Mouse (Mus musculus) midbrain, embryonic 10.5 days (tissue): ENCODE data around the gene Fam120a. TPM values are rescaled to one million over a fixed set of nuclear protein-coding genes. Genes with fewer than 3 reads are reported as not detected.
A peak's percentile ranks its signal among the peaks of the same experiment; 100 is the strongest.

ENCODE experiments used
- DNase-seq: peaks from one replicate; pipeline ENCODE4 v3.0.0-alpha.2; 2017; ENCODE audit warnings: low spot score
- H3K27ac ChIP-seq: fragments of 300-500 bp; sonication (generic); replicated peaks from 2 replicates; pipeline ENCODE4 v1.5.1; 2016; ENCODE audit warnings: mild to moderate bottlenecking
- H3K27me3 ChIP-seq: fragments of 300-500 bp; sonication (generic); 2 replicates; pipeline ENCODE4 v1.6.1; 2016; ENCODE audit warnings: low read depth, mild to moderate bottlenecking; ENCODE audit not compliant: poor library complexity, severe bottlenecking
- H3K36me3 ChIP-seq: fragments of 300-500 bp; sonication (generic); 2 replicates; pipeline ENCODE4 v1.6.1; 2016; ENCODE audit warnings: mild to moderate bottlenecking, moderate library complexity
- H3K4me1 ChIP-seq: fragments of 300-500 bp; sonication (generic); 2 replicates; pipeline ENCODE4 v1.6.1; 2016
- H3K4me3 ChIP-seq: fragments of 300-500 bp; sonication (generic); 2 replicates; pipeline ENCODE4 v1.5.1; 2016; ENCODE audit warnings: mild to moderate bottlenecking, moderate library complexity
- H3K9me3 ChIP-seq: fragments of 300-500 bp; sonication (generic); replicated peaks from 2 replicates; pipeline ENCODE4 v1.6.1; 2016; ENCODE audit warnings: mild to moderate bottlenecking
- WGBS: fragments of 180-500 bp; shearing (Covaris S2); methylation state at CpG from one replicate; pipeline ENCODE4 v1.1.7; 2016; 5-methylcytosine and 5-hydroxymethylcytosine counted together
- polyA plus RNA-seq: library from polyadenylated mRNA; unstranded; fragments of >200 nt; fragmentation: Nextera tagmentation; extraction: Ambion mirVana; gene quantifications from 2 replicates; pipeline ENCODE4 v1.2.1, GENCODE M21; 2016

Fam120a gene
- 13.7 and 14.0 TPM in 2 replicates for polyA plus RNA-seq

DNA sequence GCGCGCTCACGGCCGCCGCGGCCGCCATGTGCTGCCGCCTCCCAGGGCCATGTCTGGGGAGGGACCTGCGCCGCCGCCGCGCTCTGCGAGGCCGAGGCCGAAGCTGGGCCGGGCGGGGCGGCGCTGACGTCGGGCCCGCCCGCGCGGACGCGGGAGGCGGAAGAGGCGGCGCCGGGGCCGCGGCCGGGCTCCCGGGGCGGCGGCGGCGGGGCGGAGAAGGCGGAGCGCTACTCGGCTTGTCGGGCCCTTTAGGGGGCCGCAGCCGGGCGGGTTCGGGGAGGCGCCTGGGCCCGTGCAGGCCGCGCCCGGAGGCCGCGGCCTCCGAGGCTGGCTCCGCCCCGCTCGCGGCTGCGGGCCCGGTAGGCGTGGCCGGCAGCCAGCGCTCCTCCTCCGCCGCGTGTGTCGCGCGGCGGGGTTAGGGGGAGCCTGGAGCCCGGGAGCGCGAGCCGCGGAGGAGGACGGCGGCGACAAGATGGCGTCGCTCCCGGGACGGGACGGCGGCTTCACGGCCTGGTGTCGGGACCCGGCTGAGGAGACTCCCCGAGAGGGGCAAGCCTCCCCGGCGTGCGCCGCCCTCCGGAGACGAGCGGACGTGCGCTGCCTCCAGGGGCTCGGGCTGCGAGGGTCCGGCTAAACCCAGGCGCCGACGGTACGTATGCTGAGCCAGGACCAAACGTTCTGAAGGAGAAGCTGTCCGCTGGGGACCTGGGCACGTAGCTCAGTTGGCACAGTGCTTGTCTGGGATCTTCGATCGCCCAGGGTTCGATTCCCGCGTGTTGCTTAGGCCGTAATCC is at the start of gene Fam120a:
Fam120a (minus strand) TSS at position 62 of the 794 bp plus-strand sequence.
- DNase-seq = peak; percentile 83
- Histone ChIP-seq H3K4me1 (peaks cover 67% of the 10 kb centered on the region), H3K27ac (peak within 1 kb of the TSS; percentile 97), H3K9me3 (no peaks in the 10 kb centered on the region), H3K27me3 (no peaks in the 10 kb centered on the region), H3K36me3 (peaks cover 10% of the 10 kb centered on the region; the same call in 1 of the 2 replicates), H3K4me3 (peak within 1 kb of the TSS; percentile 96)
- 6% methylated on average over 115 of the region's 116 CpGs for WGBS

DNA sequence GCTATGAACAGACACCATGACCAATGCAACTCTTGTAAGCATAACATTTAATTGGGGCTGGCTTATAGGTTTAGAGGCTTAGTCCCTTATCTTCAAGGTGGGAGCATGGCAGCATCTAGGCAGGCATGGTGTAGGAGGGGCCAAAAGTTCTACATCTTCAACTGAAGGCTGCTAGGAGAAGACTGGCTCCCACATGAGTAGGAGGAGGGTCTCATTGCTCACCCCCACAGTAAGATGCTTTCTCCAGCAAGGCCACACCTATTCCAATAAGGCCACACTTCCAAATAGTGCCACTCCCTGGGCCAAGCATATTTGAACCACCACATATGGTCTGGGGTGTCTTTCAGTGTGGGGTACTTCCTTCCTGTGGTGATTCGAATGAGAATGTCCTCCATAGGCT is 49.6 kb upstream of the Fam120a start:
- H3K4me1 ChIP-seq = peaks cover 39% of the 10 kb centered on the region
- no peak overlapping the region for H3K4me3 ChIP-seq
- H3K27ac ChIP-seq = no peak overlapping the region
- 0 out of 2 replicates have a peak, but pooled peaks cover 4% of the 10 kb centered on the region for H3K36me3 ChIP-seq
- no peak for DNase-seq
- peaks cover 23% of the 10 kb centered on the region for H3K27me3 ChIP-seq
- 97% methylated on average over 1 of the region's 1 CpGs for whole genome bisulfite sequencing
- peaks cover 8% of the 10 kb centered on the region for H3K9me3 ChIP-seq

- peak; percentile 70 for DNase-seq
- peaks cover 39% of the 10 kb centered on the region for H3K4me1 ChIP-seq
- WGBS = 3% methylated on average over 16 of the region's 16 CpGs
- H3K4me3 ChIP-seq = peak overlapping the region; percentile 48
- peak overlapping the region; percentile 70 for H3K27ac ChIP-seq
- peaks cover 8% of the 10 kb centered on the region for H3K9me3 ChIP-seq
- peaks cover 23% of the 10 kb centered on the region for H3K27me3 ChIP-seq
- 0 out of 2 replicates have a peak, but pooled peaks cover 4% of the 10 kb centered on the region for H3K36me3 ChIP-seq
Observed at GRCm38 (mm10) chr13:49016311-49016761, 48.5 kb upstream of the Fam120a start.

DNA sequence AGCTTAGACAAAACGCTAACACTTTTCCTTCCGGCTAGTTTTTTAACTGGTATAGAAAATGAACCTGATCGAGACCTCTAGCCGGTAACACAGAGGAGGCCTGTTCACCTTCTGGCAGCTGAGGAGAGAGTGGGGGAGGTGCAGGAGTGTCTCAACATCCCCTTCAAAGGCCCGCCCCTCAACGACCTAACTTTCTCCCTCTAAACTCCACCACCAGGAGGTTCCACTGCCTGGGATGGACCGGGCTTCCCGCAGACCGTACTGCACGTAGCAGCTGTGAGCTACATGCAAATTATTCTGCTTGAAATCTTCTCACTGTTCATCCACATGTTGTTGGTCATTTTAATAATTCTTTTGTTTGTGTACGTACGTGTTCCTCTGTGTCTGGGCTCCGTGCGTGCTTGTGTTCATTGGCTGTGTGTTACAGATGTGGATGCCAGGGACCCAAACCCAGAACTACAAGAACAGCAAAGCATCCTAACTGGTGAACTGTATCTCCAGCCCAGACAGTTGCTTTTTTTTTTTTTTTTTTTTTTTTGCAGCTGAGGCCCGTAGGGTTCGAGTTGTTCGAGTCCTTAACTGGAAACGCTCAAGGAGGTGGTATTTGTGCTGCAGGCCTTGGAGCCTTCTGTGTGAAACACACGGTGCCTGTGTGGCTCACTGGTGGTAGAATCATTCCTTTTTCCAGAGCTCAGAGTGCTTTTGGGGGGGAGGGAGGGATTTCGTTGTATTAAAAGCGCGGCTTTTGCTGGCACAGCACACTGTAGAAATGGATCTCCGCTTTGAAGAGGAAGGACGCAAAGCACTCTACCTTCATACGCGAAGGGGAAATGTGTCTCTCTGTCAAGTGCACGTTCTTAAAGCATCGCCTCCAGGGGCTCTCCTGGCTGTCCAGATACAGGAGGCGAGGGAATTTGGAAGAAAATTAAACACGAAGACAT is 47.8 kb upstream of the Fam120a start:
- Histone ChIP-seq H3K9me3 (peaks cover 8% of the 10 kb centered on the region), H3K27me3 (peaks cover 23% of the 10 kb centered on the region), H3K4me3 (peak overlapping the region; percentile 48), H3K4me1 (peaks cover 34% of the 10 kb centered on the region), H3K36me3 (0 out of 2 replicates have a peak, but pooled peaks cover 4% of the 10 kb centered on the region), H3K27ac (peak overlapping the region; percentile 70)
- DNase-seq = peak; percentile 48
- 5% methylated on average over 30 of the region's 30 CpGs for WGBS

DNA sequence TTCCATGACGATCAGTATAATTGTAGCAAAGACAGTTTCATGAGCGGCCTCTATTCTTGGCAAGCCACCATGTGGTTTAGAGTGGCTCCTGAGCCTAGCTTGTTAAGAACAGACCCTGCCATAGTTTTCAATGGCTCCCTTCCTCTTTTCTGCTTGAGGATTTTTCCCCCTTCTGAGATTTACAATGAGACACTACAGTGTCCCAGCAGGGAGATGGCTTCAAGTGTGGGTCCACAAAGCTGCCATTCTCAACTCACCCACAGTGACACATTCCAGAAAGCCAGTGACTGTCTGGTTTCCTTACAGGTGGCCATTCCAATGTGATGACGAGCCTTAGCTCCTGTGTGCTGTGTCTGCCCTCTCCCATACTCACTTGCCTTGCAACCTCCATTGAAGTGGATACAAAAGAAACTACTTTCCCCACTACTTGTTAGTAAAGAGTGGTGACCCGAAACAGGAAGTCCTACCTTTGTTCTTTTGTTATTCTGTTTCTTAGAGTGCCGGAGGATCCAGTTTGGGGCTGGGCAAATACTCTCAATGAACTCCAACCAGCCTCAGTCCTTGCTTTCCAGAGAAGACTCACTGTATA is 45.5 kb upstream of the Fam120a start:
- no peak for DNase-seq
- H3K4me1 ChIP-seq = peaks cover 26% of the 10 kb centered on the region
- H3K4me3 ChIP-seq = no peak overlapping the region
- 0 out of 2 replicates have a peak, but pooled peaks cover 4% of the 10 kb centered on the region for H3K36me3 ChIP-seq
- H3K27ac ChIP-seq = no peak overlapping the region
- WGBS = 40% methylated on average over 5 of the region's 5 CpGs
- H3K9me3 ChIP-seq = peaks cover 8% of the 10 kb centered on the region
- peaks cover 28% of the 10 kb centered on the region for H3K27me3 ChIP-seq

GRCm38 (mm10) chr13:49001691-49002090 is 33.9 kb upstream of the Fam120a start:
- WGBS = 59% methylated on average over 3 of the region's 3 CpGs
- Histone ChIP-seq H3K27me3 (no peaks in the 10 kb centered on the region), H3K4me1 (no peaks in the 10 kb centered on the region), H3K9me3 (no peaks in the 10 kb centered on the region), H3K36me3 (no peaks in the 10 kb centered on the region), H3K27ac (no peak overlapping the region), H3K4me3 (no peak overlapping the region)
- DNase-seq = no peak

DNA sequence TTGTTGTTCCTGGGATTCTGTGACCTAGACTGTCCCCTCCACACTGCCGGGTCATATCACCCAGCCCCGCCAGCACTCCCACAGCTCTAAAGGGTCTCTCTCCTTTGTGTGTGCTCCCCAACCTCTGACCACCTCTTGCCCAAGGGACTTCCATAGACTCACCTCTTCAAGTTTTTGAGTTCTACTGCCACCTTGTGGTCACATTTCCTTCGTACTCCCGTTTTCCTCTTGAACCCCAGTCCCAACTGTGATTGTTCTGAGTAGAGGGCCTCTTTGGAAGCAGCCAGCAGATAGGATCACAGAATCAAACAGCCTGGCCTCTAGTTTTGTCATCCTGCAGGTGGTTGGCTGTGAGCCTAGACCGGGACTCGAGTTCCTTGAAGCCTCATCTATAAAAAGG is 30.8 kb upstream of the Fam120a start:
- DNase-seq = peak; percentile 61
- no peak overlapping the region for H3K4me3 ChIP-seq
- H3K27ac ChIP-seq = no peak overlapping the region
- no peaks in the 10 kb centered on the region for H3K27me3 ChIP-seq
- 10% methylated on average over 6 of the region's 6 CpGs for WGBS
- H3K4me1 ChIP-seq = peaks cover 13% of the 10 kb centered on the region
- H3K36me3 ChIP-seq = no peaks in the 10 kb centered on the region
- H3K9me3 ChIP-seq = no peaks in the 10 kb centered on the region

DNA sequence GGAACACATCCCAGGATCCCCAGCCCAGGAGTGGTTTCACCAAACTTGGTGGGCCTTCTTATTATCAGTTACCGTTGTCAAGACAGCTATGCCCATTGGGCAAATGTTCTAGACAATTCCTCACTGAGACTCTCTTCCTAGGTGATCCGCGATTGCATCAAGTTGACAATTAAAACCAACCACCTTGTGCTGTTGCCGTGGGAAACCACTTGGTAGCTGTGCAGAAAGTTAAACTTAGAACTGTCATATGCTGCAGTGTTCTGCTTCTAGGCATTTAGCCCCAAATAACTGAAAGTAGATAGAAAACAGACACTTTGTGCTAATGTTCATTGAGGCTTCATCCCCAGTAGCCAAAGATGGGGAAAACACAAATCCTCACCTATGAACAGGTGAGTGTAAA is 28.9 kb upstream of the Fam120a start:
- Histone ChIP-seq H3K4me3 (no peak overlapping the region), H3K27ac (no peak overlapping the region), H3K27me3 (no peaks in the 10 kb centered on the region), H3K9me3 (no peaks in the 10 kb centered on the region), H3K36me3 (no peaks in the 10 kb centered on the region), H3K4me1 (peaks cover 13% of the 10 kb centered on the region)
- no peak for DNase-seq
- WGBS = 90% methylated on average over 4 of the region's 4 CpGs

DNA sequence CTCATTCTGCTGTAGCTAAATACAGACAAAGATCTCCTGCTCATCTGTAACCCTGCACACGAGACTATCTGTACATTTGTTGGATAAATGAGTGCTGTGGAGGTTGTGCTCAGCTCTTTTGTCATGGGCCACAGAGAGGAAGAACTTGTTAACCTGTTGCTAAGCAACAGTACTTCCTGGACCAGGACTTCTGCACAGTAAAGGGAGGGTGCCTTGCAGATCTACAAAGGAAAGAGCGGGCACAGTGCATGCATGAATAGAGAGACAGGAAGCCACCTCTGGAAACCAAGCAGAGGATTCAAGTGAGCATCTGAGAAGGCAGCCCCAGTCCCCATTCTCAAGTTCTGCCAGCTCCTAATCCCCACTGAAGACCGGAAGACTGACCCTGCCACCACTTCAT is 27.1 kb upstream of the Fam120a start:
- H3K4me1 ChIP-seq = peaks cover 17% of the 10 kb centered on the region
- DNase-seq = peak; percentile 27
- WGBS = 18% methylated on average over 3 of the region's 3 CpGs
- H3K4me3 ChIP-seq = no peak overlapping the region
- no peaks in the 10 kb centered on the region for H3K36me3 ChIP-seq
- no peaks in the 10 kb centered on the region for H3K27me3 ChIP-seq
- H3K27ac ChIP-seq = peak overlapping the region; percentile 57; the same call in 1 of the 2 replicates
- H3K9me3 ChIP-seq = no peaks in the 10 kb centered on the region

DNA sequence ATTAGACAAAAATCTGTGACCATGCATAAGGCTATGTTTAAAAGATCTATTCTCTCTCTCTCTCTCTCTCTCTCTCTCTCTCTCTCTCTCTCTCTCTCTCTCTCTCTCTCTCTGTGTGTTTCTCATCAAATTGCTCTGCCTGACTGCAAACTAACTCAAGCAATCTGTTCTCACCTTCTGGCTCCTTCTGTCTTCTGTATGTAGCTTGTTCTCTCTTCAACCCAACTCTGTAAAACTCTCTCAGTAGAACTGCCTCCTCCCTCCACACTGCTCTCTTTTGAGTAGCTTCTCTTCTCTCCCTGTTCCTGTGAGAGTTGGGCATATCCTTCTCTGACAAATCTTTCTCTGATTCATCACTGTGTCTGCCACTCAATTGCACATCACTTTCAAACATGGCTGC is 25.1 kb upstream of the Fam120a start:
- peaks cover 20% of the 10 kb centered on the region for H3K4me1 ChIP-seq
- no peak overlapping the region for H3K27ac ChIP-seq

DNA sequence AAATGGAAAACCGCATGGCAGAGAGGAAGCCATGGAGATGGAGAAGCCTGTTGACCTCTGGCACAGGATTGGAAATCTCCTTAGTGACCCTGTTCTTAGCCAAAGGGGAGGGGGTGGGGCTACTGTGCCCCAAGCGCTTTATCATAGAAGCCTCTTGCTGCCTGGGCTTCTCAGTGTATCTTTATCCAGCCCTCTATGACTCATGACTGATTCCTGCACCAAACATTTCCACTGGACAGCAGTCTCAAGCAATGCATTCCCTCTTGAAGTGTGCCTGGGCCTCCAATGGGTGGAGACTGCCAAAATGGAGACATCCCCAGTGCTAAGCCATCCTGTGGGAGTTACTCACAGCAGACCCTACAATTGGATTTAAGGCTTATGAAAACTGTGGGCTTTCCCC is 22.3 kb upstream of the Fam120a start:
- H3K27me3 ChIP-seq = no peaks in the 10 kb centered on the region
- 76% methylated on average over 2 of the region's 2 CpGs for WGBS

More for the DNA sequence above, 25.1 kb upstream of the Fam120a start:
- DNase-seq = no peak
- no peaks in the 10 kb centered on the region for H3K36me3 ChIP-seq
- no peaks in the 10 kb centered on the region for H3K27me3 ChIP-seq
- H3K4me3 ChIP-seq = no peak overlapping the region
- H3K9me3 ChIP-seq = no peaks in the 10 kb centered on the region

DNA sequence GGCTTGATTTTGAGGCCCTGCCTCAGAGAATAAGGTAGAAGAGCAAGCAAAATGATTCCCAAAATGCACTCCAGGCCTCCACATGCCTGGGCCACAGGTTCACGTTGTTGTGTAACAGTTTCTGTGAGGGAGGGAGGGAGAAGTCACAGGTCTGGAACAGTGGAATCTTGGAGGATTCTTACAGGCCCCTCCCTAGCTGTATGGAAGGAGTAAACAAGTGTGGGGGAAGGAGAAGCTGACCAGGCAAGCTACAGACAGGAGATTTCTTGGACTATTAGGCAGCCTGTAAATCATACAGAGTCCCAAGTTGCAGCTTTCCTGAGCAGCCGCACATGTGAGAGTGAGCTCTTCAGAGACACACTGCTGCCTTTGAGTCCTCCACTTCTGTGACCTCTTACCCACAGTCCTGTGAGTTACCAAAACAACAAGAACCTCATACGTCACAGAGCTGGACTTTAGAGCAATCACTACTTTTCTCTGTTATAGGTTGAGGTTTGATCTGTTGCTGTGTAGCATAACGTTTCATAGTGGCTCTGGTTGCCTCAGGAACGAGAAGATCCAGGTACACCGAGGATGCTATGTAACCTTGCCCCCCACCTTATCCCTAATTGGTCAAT is 14.8 kb upstream of the Fam120a start:
- DNase-seq = peak; percentile 6
- no peaks in the 10 kb centered on the region for H3K36me3 ChIP-seq
- H3K9me3 ChIP-seq = no peaks in the 10 kb centered on the region
- H3K27me3 ChIP-seq = no peaks in the 10 kb centered on the region
- H3K27ac ChIP-seq = no peak overlapping the region
- 88% methylated on average over 6 of the region's 6 CpGs for WGBS
- H3K4me3 ChIP-seq = no peak overlapping the region
- H3K4me1 ChIP-seq = no peaks in the 10 kb centered on the region

More for the DNA sequence above, 22.3 kb upstream of the Fam120a start:
- Histone ChIP-seq H3K36me3 (no peaks in the 10 kb centered on the region), H3K9me3 (no peaks in the 10 kb centered on the region), H3K4me1 (peaks cover 15% of the 10 kb centered on the region), H3K27ac (no peak overlapping the region), H3K4me3 (no peak overlapping the region)
- no peak for DNase-seq
